Mouse (Mus musculus) gastrocnemius, postnatal 25 days (tissue): Measurements from ENCODE around the gene Tle3. TPM values are rescaled to one million over a fixed set of nuclear protein-coding genes. Genes with fewer than 3 reads are reported as not detected.
A peak's percentile ranks its signal among the peaks of the same experiment; 100 is the strongest.

Experiments
- DNase-seq: peaks from one replicate; pipeline ENCODE4 v3.0.0; 2022
- total RNA-seq, 2 experiments: library from RNA; stranded (reverse); gene quantifications; 1 replicate in 1 of 2; 2 replicates in 1 of 2; pipeline ENCODE4 v1.2.3; 2021

Gene Tle3
- total RNA-seq, 2 experiments from 2014 or later, result 7.9 to 10.0 TPM

- no peak for DNase-seq
Measured at GRCm38 (mm10) chr9:61359741-61360140, 12.4 kb upstream of the Tle3 start.

- DNase-seq, result no peak
Measured at GRCm38 (mm10) chr9:61360163-61360562, 12.0 kb upstream of the Tle3 start.

GRCm38 (mm10) chr9:61360727-61361631 is 11.2 kb upstream of the Tle3 start:
- DNase-seq, result no peak

- DNase-seq, result no peak
Measured at GRCm38 (mm10) chr9:61363194-61363593, 9.0 kb upstream of the Tle3 start.

GRCm38 (mm10) chr9:61366108-61366507 is 6.1 kb upstream of the Tle3 start:
- no peak for DNase-seq

- no peak for DNase-seq
Measured at GRCm38 (mm10) chr9:61367156-61367555, 5.0 kb upstream of the Tle3 start.

- DNase-seq, result no peak
Measured at GRCm38 (mm10) chr9:61367857-61368566, 4.2 kb upstream of the Tle3 start.

GRCm38 (mm10) chr9:61368567-61369240 is 3.5 kb upstream of the Tle3 start:
- peak; percentile 46 for DNase-seq

GRCm38 (mm10) chr9:61369316-61370273 is 2.6 kb upstream of the Tle3 start:
- no peak for DNase-seq

- peak; percentile 98 for DNase-seq
Measured at GRCm38 (mm10) chr9:61370454-61370888, 1.7 kb upstream of the Tle3 start.

GRCm38 (mm10) chr9:61370889-61371754 is 1.0 kb upstream of the Tle3 start:
- peak; percentile 71 for DNase-seq

- no peak for DNase-seq
Measured at GRCm38 (mm10) chr9:61372510-61372975, 377 bp downstream of the Tle3 start.

GRCm38 (mm10) chr9:61372976-61373633 is 939 bp downstream of the Tle3 start:
- peak; percentile 43 for DNase-seq

GRCm38 (mm10) chr9:61373634-61373941 is 1.4 kb downstream of the Tle3 start:
- DNase-seq, result peak; percentile 47

- peak; percentile 34 for DNase-seq
Measured at GRCm38 (mm10) chr9:61373942-61374900, 2.1 kb downstream of the Tle3 start.

- no peak for DNase-seq
Measured at GRCm38 (mm10) chr9:61375002-61375401, 2.8 kb downstream of the Tle3 start.

GRCm38 (mm10) chr9:61375802-61376561 is 3.8 kb downstream of the Tle3 start:
- DNase-seq, result no peak

GRCm38 (mm10) chr9:61376650-61377049 is 4.5 kb downstream of the Tle3 start:
- no peak for DNase-seq
